Mouse (Mus musculus) lung, adult 2 months (tissue): ENCODE data around the gene Clcn1. TPM values are rescaled to one million over a fixed set of nuclear protein-coding genes. Genes with fewer than 3 reads are reported as not detected.

ENCODE experiments used
- DNase-seq: peaks from one replicate; pipeline ENCODE4 v3.0.0; 2022
- H3K4me1 ChIP-seq: fragments of 200-500 bp; 2 replicates; pipeline ENCODE4 v1.6.1; 2011; ENCODE audit warnings: low read length; ENCODE audit not compliant: control insufficient read depth, insufficient read depth
- H3K4me3 ChIP-seq: fragments of 200-500 bp; replicated peaks from 2 replicates; pipeline ENCODE3; 2011; ENCODE audit warnings: low read depth, mild to moderate bottlenecking, control low read depth, low read length; ENCODE audit errors: extremely low read depth
- CTCF ChIP-seq: fragments of 200-500 bp; IDR thresholded peaks from 2 replicates; pipeline ENCODE4 v1.5.1; 2011; ENCODE audit warnings: mild to moderate bottlenecking, low read length, control low read depth; ENCODE audit not compliant: insufficient read depth
- POLR2A ChIP-seq: fragments of 200-500 bp; IDR thresholded peaks from 2 replicates; pipeline ENCODE4 v1.6.1; 2011; ENCODE audit warnings: low read depth, mild to moderate bottlenecking, control low read depth, low read length, borderline replicate concordance; ENCODE audit errors: extremely low read depth
- WGBS: fragments of 180-500 bp; shearing (Covaris S2); methylation state at CpG from one replicate; pipeline ENCODE4 v1.1.7; 2018; 5-methylcytosine and 5-hydroxymethylcytosine counted together
- polyA plus RNA-seq: library from polyadenylated mRNA; depleted of rRNA; stranded (reverse); fragments of >200 nt; gene quantifications from 2 replicates; pipeline ENCODE4 v1.2.3, GENCODE M21; 2012

Gene Clcn1
- polyA plus RNA-seq, 1 experiment = 1.5 TPM

DNA sequence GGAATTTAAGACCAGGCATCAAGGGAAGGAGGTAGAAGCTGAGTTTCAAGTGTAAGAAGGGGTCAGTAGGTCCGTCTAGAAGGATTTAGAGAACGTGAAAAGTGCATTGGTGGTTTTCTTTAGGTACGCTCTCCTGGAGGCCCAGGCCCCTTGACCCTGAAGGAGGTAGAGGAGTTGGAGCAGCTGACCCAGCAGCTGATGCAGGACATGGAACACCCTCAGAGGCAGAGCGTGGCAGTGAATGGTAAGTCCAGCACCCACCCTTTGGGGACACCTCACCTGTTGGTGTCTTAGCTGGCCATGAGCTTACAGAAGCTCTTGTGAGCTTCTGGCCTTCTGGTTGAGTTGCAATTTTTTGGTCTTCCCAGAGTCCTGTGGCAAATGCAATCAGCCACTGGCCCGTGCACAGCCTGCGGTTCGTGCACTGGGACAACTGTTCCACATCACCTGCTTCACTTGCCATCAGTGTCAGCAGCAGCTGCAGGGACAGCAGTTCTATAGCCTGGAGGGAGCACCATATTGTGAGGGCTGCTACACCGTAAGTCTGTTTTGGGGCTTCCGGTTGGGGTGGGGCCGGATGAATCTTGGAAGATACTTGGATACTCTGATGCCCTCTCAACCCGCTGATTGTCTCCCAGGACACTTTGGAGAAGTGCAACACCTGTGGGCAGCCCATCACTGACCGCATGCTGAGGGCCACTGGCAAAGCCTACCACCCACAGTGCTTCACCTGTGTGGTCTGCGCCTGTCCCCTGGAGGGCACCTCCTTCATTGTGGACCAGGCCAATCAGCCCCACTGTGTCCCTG, 69.5 kb downstream of the Clcn1 start:
- no peak for DNase-seq
- Histone ChIP-seq H3K4me3 (no peak overlapping the region), H3K4me1 (peaks cover 34% of the 10 kb centered on the region)
- TF ChIP-seq CTCF (no peak), POLR2A (no peak)
- 86% methylated on average over 13 of the region's 13 CpGs for WGBS

DNA sequence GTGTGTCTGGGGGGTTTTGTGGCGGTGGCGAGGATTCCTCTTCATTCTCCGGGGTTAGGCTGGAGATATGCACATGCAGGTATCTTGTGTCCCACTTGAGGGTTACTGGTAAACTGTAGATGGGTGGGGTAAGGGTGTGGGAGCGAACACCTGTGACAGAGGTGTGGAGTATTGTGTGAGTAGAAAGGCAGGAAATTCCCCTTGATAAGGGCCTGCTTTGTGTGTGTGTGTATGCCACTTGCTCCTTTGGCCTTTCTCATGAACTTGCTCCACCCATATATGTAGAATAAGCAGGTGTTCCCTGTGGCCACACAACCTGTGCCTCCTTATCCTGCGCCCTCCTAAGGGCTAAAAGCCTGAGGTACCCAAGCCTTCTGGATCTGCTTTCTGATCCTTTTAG, 70.4 kb downstream of the Clcn1 start:
- Histone ChIP-seq H3K4me1 (peaks cover 29% of the 10 kb centered on the region), H3K4me3 (no peak overlapping the region)
- whole genome bisulfite sequencing = 79% methylated on average over 5 of the region's 5 CpGs
- DNase-seq = no peak
- no peak for TF ChIP-seq CTCF

DNA sequence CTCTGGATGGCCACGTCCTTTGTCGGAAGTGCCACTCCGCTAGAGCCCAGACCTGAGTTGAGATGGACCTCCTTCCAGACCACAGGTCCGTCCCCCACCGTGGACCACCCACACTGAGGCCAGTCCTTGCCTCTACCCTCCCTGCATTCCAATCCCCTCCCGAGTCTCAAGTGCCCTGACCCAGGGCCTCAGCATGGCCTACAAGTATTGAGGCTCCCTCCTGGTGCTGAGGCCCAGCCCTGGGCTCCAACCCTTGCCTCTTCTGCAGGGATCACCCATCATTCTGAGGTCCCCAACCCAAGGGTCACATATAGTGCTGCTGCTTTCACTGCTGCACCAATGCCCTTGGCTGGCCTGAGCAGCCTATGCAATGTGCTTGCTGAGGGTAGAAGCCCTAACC, 71.4 kb downstream of the Clcn1 start:
- H3K4me3 ChIP-seq = no peak overlapping the region
- 46% methylated on average over 6 of the region's 6 CpGs for WGBS
- DNase-seq = no peak
- peaks cover 26% of the 10 kb centered on the region for H3K4me1 ChIP-seq
- TF ChIP-seq CTCF (no peak), POLR2A (no peak)

DNA sequence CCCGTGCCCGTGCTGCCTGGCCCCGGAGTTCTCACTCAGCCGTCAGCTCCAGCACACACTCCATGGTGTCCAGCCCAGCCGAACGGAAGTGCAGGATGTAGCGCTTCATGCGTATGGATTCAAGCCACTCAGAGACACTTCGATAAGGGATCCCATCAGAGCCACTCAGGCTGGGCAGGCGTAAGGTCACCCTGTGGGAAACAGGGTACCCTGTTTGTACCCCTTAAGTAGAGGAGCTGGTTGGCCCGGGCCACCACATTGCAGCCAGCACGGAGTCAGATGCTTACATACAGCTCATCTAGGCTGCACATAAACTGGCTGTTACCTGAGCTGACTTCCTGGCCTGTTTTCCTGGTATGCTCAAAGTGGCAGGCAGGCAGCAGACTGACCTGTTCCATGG, 72.4 kb downstream of the Clcn1 start:
- TF ChIP-seq CTCF = no peak
- no peak for TF ChIP-seq POLR2A
- Histone ChIP-seq H3K4me1 (peaks cover 20% of the 10 kb centered on the region), H3K4me3 (no peak overlapping the region)
- 72% methylated on average over 12 of the region's 12 CpGs for WGBS
- DNase-seq = no peak

DNA sequence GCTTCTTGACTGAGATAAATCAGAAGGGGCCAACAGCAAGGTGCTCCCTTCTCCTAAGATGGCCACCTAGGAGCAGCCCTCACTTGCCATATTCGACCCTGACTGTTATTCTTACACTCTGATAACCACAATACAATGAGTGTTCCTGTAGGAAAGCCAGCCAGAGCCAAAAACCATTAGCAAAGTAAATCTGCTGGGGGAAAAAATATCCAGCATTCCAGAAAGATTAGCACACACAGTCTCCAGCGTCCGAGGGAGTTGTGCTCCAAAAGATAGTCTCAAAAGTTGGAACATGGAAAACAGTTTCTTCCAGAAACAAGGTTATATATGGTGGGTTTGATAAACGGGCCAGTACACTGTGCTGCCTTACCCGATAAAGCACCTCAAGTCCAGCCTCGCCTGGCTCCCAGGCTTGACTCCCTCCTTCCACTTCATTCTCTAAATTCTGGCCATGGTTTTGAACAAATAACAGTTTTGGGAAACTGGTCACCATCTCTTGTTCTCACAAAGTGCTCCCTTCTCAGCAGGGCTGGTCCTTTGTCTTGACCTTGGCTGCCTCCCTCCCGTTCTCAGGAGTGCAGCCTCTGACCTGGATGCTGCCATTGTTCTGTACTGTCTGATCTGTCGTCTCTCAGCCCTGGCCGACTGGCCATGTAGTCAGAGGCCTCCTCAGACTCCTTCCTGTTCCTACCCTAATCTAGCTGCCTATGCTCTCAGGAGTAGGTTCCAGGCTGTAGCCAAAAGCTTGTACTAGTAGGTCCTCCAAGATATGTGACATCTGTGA, 73.1 kb downstream of the Clcn1 start:
- no peak for DNase-seq
- TF ChIP-seq POLR2A = peak; percentile 16; the same call in 1 of the 2 replicates
- no peak for TF ChIP-seq CTCF
- Histone ChIP-seq H3K4me3 (no peak overlapping the region), H3K4me1 (peaks cover 15% of the 10 kb centered on the region)
- 41% methylated on average over 9 of the region's 9 CpGs for WGBS

GRCm38 (mm10) chr6:42360231-42360840, 73.9 kb downstream of the Clcn1 start:
- DNase-seq = no peak
- Histone ChIP-seq H3K4me3 (no peak overlapping the region), H3K4me1 (peaks cover 10% of the 10 kb centered on the region)
- WGBS = 77% methylated on average over 6 of the region's 6 CpGs
- TF ChIP-seq POLR2A (no peak), CTCF (no peak)

GRCm38 (mm10) chr6:42361041-42361895, 74.8 kb downstream of the Clcn1 start:
- WGBS = 85% methylated on average over 13 of the region's 13 CpGs
- Histone ChIP-seq H3K4me1 (peaks cover 10% of the 10 kb centered on the region), H3K4me3 (no peak overlapping the region)
- no peak for DNase-seq
- TF ChIP-seq CTCF (no peak), POLR2A (no peak)

GRCm38 (mm10) chr6:42362074-42362473, 75.6 kb downstream of the Clcn1 start:
- WGBS = 54% methylated on average over 1 of the region's 1 CpGs
- DNase-seq = no peak
- Histone ChIP-seq H3K4me1 (peaks cover 8% of the 10 kb centered on the region), H3K4me3 (no peak overlapping the region)
- TF ChIP-seq POLR2A (no peak), CTCF (no peak)

DNA sequence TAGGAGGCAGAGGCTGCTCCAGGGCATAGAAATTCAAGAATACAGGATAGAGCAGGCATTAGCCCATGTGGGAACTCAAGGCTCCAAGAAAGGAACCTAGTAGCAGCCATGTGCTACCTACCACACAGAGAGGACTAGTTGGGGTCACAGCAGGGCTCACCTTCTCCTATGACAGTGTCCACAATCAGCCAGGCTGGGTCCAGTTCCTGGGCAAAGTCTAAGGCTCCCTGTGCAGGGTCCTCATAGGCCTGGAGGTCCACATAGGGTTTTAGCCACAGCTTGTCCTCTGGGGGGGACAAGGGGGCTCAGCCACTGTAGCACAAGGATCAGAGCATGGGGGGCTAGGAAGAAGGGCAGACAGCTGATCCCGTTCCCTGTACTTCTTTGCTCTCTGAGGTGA, 76.0 kb downstream of the Clcn1 start:
- no peak for DNase-seq
- H3K4me3 ChIP-seq = no peak overlapping the region
- TF ChIP-seq CTCF = no peak
- no peak for TF ChIP-seq POLR2A
- H3K4me1 ChIP-seq = peaks cover 8% of the 10 kb centered on the region
- 65% methylated on average over 1 of the region's 1 CpGs for WGBS
